Mouse (Mus musculus): ENCODE measurements at regions not wholly inside any gene's neighbourhood (a gene's known extent, or its start where the extent isn't known, plus 50 kb on each side); places are given as distances from the start of the nearest gene placed in this dataset.

GRCm38 (mm10) chr2:131721631-131722545, 137.7 kb downstream of the Erv3 start:
- Histone ChIP-seq H3K4me3 (replicated peaks; ENCODE audit: control insufficient read depth, low read depth, low read length) (no peak overlapping the region), H3K4me1 (ENCODE audit: control insufficient read depth, insufficient read depth, low read length) (no peaks in the 10 kb centered on the region), H3K27ac (ENCODE audit: control insufficient read depth, insufficient read depth, low read depth, low read length, poor library complexity) (no peak overlapping the region)
- TF ChIP-seq CTCF (IDR thresholded peaks at IDR 0.05; ENCODE audit: control insufficient read depth, insufficient read depth, low read length), result no peak
- TF ChIP-seq POLR2A (IDR thresholded peaks at IDR 0.05; ENCODE audit: borderline replicate concordance, control insufficient read depth, low read depth, low read length), result no peak
- 79% methylated on average over 6 of the region's 6 CpGs for WGBS

- Histone ChIP-seq H3K4me1 (ENCODE audit: control insufficient read depth, insufficient read depth, low read length) (no peaks in the 10 kb centered on the region), H3K4me3 (replicated peaks; ENCODE audit: control insufficient read depth, low read depth, low read length) (no peak overlapping the region), H3K27ac (ENCODE audit: control insufficient read depth, insufficient read depth, low read depth, low read length, poor library complexity) (no peak overlapping the region)
- TF ChIP-seq CTCF (IDR thresholded peaks at IDR 0.05; ENCODE audit: control insufficient read depth, insufficient read depth, low read length), result no peak
- no peak for TF ChIP-seq POLR2A (IDR thresholded peaks at IDR 0.05; ENCODE audit: borderline replicate concordance, control insufficient read depth, low read depth, low read length)
- WGBS, result 82% methylated on average over 5 of the region's 5 CpGs
Measured at GRCm38 (mm10) chr2:131717561-131717960, 142.0 kb downstream of the Erv3 start.

- Histone ChIP-seq H3K4me3 (replicated peaks; ENCODE audit: control insufficient read depth, low read depth, low read length) (no peak overlapping the region), H3K4me1 (ENCODE audit: control insufficient read depth, insufficient read depth, low read length) (no peaks in the 10 kb centered on the region), H3K27ac (ENCODE audit: control insufficient read depth, insufficient read depth, low read depth, low read length, poor library complexity) (no peak overlapping the region)
- 81% methylated on average over 5 of the region's 5 CpGs for WGBS
- TF ChIP-seq CTCF (IDR thresholded peaks at IDR 0.05; ENCODE audit: control insufficient read depth, insufficient read depth, low read length), result no peak
- TF ChIP-seq POLR2A (IDR thresholded peaks at IDR 0.05; ENCODE audit: borderline replicate concordance, control insufficient read depth, low read depth, low read length), result no peak
Measured at GRCm38 (mm10) chr2:131716841-131717240, 142.7 kb downstream of the Erv3 start.

- Histone ChIP-seq H3K27ac (ENCODE audit: control insufficient read depth, insufficient read depth, low read depth, low read length, poor library complexity) (no peak overlapping the region), H3K4me3 (replicated peaks; ENCODE audit: control insufficient read depth, low read depth, low read length) (no peak overlapping the region), H3K4me1 (ENCODE audit: control insufficient read depth, insufficient read depth, low read length) (no peaks in the 10 kb centered on the region)
- 73% methylated on average over 3 of the region's 3 CpGs for WGBS
- TF ChIP-seq CTCF (IDR thresholded peaks at IDR 0.05; ENCODE audit: control insufficient read depth, insufficient read depth, low read length) (no peak), POLR2A (IDR thresholded peaks at IDR 0.05; ENCODE audit: borderline replicate concordance, control insufficient read depth, low read depth, low read length) (no peak)
Measured at GRCm38 (mm10) chr2:131715381-131715780, 144.2 kb downstream of the Erv3 start.

- no peak overlapping the region for H3K4me3 ChIP-seq (replicated peaks; ENCODE audit: control insufficient read depth, low read depth, low read length)
- H3K27ac ChIP-seq (ENCODE audit: control insufficient read depth, insufficient read depth, low read depth, low read length, poor library complexity), result no peak overlapping the region
- no peak for TF ChIP-seq CTCF (IDR thresholded peaks at IDR 0.05; ENCODE audit: control insufficient read depth, insufficient read depth, low read length)
- TF ChIP-seq POLR2A (IDR thresholded peaks at IDR 0.05; ENCODE audit: borderline replicate concordance, control insufficient read depth, low read depth, low read length), result no peak
- H3K4me1 ChIP-seq (ENCODE audit: control insufficient read depth, insufficient read depth, low read length), result no peaks in the 10 kb centered on the region
Measured at GRCm38 (mm10) chr2:131711886-131712285, 147.7 kb downstream of the Erv3 start.

GRCm38 (mm10) chr2:131706565-131706964, 144.5 kb upstream of the Adra1d start:
- Histone ChIP-seq H3K27ac (ENCODE audit: control insufficient read depth, insufficient read depth, low read depth, low read length, poor library complexity) (no peak overlapping the region), H3K4me3 (replicated peaks; ENCODE audit: control insufficient read depth, low read depth, low read length) (no peak overlapping the region), H3K4me1 (ENCODE audit: control insufficient read depth, insufficient read depth, low read length) (no peaks in the 10 kb centered on the region)
- 84% methylated on average over 4 of the region's 4 CpGs for WGBS
- TF ChIP-seq POLR2A (IDR thresholded peaks at IDR 0.05; ENCODE audit: borderline replicate concordance, control insufficient read depth, low read depth, low read length) (no peak), CTCF (IDR thresholded peaks at IDR 0.05; ENCODE audit: control insufficient read depth, insufficient read depth, low read length) (no peak)

- Histone ChIP-seq H3K4me3 (replicated peaks; ENCODE audit: control insufficient read depth, low read depth, low read length) (no peak overlapping the region), H3K27ac (ENCODE audit: control insufficient read depth, insufficient read depth, low read depth, low read length, poor library complexity) (no peak overlapping the region), H3K4me1 (ENCODE audit: control insufficient read depth, insufficient read depth, low read length) (no peaks in the 10 kb centered on the region)
- TF ChIP-seq POLR2A (IDR thresholded peaks at IDR 0.05; ENCODE audit: borderline replicate concordance, control insufficient read depth, low read depth, low read length) (no peak), CTCF (IDR thresholded peaks at IDR 0.05; ENCODE audit: control insufficient read depth, insufficient read depth, low read length) (no peak)
Measured at GRCm38 (mm10) chr2:131704406-131704805, 142.3 kb upstream of the Adra1d start.

- Histone ChIP-seq H3K4me3 (replicated peaks; ENCODE audit: control insufficient read depth, low read depth, low read length) (no peak overlapping the region), H3K4me1 (ENCODE audit: control insufficient read depth, insufficient read depth, low read length) (no peaks in the 10 kb centered on the region), H3K27ac (ENCODE audit: control insufficient read depth, insufficient read depth, low read depth, low read length, poor library complexity) (no peak overlapping the region)
- TF ChIP-seq CTCF (IDR thresholded peaks at IDR 0.05; ENCODE audit: control insufficient read depth, insufficient read depth, low read length), result no peak
- TF ChIP-seq POLR2A (IDR thresholded peaks at IDR 0.05; ENCODE audit: borderline replicate concordance, control insufficient read depth, low read depth, low read length), result no peak
- WGBS, result 57% methylated on average over 4 of the region's 4 CpGs
Measured at GRCm38 (mm10) chr2:131702146-131702545, 140.1 kb upstream of the Adra1d start.
